Mouse (Mus musculus) MEL-GATA-1-ER (cell line): ENCODE data around the gene Golm1.
"Not testable (repeated sequence)": the region's sequence is repeated elsewhere in the genome, so short reads cannot be mapped to it uniquely, and the experiment has no call there.

Experiments used
- DNase-seq: peaks from one replicate; pipeline ENCODE4 v3.0.0-alpha.2; 2012; ENCODE audit warnings: low read depth; ENCODE audit errors: extremely low read depth

Gene Golm1

DNA sequence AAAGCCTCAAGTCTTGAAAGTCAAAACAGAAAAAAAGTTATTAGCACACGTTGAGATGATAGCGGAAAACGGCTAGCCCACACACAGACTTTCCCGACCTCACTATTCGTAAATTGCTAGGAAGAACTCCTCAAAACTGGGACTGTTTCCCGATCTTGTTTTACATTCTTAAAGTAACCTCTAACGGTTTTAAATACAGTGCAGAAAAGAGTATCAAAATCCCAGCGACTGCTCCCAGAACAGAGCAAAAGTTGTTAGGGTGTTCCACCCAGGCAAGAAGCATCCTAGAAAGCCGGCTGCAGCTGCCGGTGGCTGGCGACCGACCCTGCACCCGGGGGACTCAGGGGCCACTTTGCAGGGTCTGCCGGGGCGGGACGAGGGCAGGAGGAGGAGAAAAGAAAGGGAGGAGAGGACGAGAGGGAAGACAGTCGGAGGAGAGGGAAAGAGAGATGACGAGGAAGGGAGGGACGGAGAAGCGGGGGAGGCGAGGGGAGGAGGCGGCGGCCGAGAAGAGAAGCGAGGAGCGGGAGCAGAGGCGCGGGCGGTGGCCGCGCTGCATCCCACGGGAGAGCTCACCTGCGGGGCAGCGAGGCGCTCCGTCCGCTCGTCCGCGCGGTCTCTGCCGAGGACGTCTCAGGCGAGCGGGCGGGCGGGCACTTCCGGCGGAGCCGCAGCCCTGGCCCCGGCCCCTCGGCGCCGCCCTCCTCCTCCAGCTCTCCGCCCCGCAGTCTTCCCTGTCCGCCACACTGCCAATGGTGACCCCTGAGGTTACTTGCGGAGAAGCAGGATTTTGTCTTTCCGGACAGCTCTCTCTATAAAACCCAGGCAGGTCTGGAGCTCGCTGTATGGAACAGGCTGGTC lies at the start of gene Golm1:
Gene Golm1 (minus strand): TSS at position 661 of the 861 bp plus-strand sequence.
- DNase-seq: no peak

DNA sequence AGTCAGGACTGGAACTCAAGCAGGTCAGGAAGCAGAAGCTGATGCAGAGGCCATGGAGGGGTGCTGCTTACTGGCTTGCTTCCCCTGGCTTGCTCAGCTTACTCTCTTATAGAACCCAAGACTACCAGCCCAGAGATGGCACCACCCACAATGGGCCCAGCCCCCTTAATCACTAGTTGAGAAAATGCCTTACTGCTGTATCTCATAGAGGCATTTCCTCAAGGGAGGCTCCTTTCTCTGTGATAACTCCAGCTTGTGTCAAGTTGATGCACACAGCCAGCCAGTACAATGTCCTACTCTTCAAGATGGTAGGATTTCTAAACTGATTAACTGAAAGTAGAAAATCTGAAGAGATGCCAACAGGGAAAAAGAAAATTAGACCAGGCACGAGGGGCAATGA lies 46.5 kb upstream of the Golm1 start:
- DNase-seq: not testable (repeated sequence)

DNA sequence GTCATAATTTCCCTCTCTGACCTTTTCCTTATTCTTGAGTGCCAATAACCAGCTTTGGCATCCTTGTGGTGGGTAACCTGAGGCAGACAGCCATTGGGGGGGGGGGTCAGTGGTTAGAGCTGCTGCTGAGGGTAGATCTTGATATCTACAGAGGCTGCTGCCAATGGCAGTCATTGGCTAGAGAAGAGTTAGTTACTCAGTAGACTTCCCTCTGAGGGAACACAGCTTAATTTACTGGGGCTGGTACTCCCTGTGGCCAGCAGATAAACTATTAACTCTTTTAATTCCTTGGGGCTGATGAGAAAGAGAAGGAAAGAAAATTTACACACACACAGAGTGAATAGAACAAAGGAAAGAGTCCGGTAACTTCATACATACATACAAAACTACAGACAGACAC lies 43.9 kb upstream of the Golm1 start:
- DNase-seq: no peak

DNA sequence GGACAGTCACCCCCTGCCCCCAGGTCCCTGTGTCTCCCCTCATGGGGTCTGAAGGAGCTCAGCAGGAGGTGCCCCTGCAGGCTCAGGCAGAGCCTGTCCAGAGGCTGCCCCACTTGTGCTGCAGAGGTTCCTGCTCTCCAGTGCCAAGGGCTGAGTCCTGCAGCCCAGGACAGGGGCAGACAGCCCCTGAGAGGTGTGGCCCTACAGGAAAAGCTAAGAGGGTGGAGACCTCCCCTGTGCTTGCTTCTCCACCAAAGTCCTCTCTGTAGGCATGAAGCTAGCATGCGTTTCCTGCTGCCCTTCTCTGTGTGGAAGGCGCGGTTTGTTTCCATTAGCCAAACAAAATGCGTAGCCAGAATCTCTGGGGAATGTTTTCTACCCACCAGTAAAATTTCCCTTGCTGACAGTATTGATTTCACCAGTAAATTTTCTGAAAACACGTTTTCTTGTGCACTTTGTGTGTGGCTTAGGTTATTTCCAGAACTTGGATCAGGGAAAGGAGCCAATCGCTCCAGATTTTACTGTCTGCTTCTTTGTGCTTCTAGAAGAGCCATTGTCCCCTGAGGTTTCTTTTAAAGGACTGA lies 43.3 kb upstream of the Golm1 start:
- DNase-seq: not testable (repeated sequence)

DNA sequence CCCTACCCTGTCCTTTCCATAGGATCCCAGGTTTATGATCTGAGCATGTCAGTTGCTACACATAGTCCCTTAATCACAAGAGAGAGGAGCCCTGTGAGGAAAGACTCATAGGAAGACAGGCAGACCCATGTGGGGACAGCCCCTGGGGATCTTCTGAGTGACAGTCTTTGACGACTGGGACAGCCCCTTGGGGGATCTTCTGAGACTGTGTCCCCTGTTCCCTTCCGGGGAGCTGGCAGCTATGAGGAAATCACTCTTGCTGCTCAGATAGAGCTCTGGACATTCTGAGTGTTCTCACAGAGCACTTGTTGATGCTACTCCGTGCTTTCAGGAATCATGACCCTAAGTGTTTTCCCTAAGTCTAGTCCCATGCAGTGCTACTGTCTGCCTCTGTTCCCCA lies 38.1 kb upstream of the Golm1 start:
- DNase-seq: no peak

DNA sequence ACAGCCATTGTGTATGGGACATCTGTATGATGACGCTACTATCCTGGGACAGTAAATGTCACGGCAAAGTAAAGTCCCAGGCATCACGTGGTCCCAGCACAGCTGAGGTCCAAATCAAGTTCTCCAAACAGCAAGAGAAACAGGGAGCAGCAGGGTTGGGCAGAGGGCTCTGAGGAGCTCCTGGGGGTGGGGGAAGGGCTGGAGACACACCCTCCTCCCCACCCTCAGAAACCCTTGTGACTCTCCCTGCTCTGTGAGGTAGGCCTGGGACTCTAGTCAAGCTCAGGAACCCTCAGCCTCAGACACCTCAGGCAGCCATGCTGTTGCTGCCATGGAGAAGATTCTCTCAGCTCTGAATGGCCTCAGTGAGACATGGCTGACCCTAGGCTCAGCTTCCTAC lies 36.4 kb upstream of the Golm1 start, which contains the start of gene Spata31d1b:
Gene Spata31d1b (plus strand): TSS at position 301 of the 400 bp plus-strand sequence.
- not testable (repeated sequence) for DNase-seq

DNA sequence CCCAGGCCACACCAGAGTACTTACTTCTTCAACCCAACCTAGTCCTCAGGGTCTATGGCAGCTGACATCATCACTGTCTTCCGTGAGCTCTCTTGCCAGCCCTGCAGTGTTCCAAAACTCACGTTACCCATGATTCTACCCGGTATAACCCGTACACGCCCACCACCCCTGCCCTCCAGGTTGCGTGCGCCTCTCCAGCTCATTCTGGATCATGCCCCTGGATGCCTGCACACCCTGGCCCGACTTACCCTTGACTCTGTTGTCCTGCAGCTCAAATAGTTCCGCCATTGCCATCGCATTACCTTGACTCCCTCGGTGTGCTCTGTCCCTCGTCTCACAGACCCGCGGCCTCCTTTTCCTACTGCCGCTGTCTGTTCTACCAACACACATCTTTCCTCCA lies 34.6 kb upstream of the Golm1 start, which contains the start of gene Spata31d1a:
Gene Spata31d1a (minus strand): TSS at position 101 of the 400 bp plus-strand sequence.
- DNase-seq: no peak

DNA sequence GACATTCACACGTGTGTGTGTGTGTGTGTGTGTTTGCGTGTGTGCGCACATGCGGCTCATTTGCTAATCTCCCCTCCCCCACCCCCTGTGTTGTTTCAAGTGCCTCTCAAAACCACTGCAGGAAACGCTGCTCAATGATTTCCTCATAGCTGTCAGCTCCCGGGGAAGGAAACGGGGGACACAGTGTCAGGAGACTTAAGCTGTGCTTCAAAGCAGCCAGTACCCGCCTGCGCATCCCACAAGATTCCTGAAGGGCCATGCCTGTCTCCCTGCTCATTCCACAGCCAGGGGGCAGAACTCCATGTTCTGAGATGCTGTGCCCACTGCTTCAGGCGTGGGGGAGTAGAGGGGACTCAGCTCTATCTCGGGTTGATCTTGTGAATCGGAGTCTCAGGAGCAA lies 29.0 kb upstream of the Golm1 start:
- no peak for DNase-seq

DNA sequence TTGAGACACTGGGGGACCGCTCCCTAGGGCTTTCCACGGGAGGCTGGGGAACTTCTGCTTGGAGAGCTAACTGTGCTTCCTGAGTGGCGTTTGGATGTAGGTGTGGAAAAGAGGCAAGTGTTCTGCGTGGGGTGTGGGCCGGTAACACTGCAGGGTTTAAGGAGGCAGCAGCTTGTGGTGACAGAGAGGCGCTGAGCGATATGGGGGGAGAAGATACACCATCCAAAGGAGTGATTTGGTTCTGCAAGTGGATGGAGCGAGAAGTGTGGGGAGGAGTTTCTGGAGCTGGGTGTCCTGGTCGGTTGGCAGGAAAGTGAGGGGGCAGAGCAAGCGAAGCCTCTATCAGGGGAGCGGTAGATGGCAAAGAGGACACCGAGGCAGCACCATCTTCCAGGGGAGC lies 27.9 kb upstream of the Golm1 start:
- no peak for DNase-seq

DNA sequence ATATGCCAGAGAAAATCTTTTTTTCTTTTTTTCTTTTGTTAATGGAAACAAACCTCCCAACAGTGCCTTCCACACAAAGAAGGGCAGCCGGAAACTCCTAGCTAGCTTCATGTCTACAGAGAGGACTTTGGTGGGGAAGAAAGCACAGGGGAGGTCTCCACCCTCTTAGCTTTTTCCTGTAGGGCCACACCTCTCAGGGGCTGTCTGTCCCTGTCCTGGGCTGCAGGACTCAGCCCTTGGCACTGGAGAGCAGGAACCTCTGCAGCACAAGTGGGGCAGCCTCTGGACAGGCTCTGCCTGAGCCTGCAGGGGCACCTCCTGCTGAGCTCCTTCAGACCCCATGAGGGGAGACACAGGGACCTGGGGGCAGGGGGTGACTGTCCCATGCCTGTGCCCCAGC lies 24.5 kb upstream of the Golm1 start:
- not testable (repeated sequence) for DNase-seq

DNA sequence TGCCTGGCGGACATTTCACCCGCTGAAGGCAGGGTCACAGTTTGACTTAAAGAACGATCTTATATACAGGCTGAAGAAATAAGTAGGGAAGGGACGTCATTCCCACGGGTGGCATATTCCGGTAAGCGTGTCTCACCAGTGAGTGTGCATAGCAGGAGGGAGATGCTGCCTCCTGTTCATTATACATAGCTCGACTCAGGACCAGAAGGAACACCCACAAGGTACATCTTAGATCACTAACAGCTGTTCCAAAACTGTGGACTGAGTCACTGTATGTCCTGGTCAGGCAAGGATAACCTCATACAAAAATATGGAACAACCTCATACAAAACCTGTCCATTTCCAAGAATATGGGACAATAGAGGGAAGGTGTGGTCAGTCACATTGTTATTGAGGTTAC lies 23.5 kb upstream of the Golm1 start:
- DNase-seq: no peak

DNA sequence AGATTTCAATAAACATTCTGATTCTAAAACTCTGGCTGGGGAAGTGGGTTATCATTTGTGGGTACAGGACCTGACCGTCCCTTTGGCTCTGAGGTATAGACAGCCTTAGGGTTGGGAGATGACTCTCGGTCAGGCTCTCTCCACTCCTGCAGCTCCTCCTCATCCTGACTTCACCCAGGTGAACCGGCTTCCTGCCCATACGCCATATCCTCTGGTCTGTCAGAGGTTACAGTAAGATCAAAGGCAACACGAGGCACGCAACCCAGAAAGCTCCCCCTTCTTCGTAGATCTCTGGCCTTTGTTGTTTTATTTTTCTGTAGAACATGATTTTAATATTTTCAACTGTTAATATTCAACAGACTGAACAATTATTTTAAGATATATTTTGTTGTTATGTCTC lies 20.2 kb upstream of the Golm1 start:
- no peak for DNase-seq

DNA sequence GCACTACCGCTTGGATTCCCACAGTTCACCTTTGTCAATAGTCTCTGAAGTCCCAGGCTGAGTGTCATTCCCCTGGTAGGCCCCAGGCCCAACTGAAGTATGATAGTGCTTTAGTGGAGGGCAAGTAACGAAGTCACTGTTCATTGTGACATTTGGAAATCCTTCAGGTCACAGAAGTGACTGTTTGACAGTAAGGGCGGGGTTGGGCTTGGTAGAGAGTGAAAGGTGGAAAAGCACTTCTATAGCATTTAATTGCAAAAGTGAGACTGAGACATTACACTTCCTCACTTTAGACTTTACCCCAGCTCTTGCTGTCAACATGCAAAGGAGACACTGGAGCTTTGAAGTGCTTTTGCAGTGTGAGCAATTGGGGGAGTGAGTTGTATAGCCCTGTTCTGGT lies 18.4 kb upstream of the Golm1 start, which contains the start of gene 4921517D22Rik:
Gene 4921517D22Rik (minus strand): TSS at position 101 of the 400 bp plus-strand sequence.
- no peak for DNase-seq

DNA sequence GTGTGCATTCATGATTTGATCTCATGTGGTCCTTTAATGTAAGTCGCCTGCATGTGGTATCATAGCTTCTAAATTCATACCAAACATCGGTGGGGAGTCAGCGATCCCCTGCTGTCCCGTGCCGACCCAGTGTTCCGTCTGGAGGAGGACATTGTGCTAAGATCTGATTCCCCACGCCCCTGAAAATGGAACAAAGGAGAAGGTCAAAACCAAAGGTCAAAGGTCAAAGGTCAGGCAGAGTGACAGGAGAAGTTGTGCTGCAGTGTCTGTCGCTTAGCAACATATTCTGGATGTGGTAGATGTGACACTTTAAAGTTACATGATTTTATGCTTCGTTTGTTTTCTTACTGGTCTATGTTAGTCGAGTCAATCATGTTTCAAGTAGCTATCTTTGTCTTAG lies 15.9 kb upstream of the Golm1 start:
- no peak for DNase-seq

DNA sequence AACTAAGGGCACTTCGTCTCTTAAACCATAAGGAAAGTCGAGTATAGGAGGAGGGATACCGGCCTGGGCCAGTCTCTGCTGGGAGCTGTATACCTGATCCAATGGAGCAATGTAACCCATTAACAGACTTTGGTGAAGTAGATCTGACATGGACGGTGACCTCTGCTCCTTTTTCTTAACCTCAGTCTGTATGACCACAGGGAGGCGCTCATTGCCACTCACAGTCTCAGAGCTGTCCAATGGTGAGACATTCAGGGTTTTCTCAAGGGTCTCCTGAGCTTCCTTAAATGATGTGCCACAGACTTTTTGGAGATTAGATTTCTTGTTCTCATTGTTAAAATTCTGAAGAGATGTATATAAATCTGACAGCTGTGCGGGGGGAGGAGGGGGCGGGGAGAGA lies 15.0 kb upstream of the Golm1 start:
- DNase-seq: no peak

DNA sequence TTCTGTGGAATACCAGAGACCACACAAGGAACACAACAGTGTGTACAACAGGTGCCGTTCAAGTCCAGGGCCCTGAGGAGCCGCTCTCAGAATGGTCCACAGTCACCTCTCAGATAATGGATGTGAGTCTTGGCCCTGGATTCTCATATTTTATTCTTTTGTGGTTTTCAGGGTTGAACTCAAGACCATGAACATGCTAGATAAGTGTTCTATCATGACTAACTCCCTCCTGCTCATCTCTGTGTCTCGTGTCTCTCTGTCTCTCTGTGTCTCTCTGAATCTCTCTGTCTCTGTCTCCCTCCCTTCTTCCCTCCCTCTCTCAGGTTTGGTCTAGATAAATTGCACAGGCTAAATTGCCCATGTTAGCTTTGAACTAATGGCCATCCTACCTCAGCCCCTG lies 14.2 kb upstream of the Golm1 start:
- no peak for DNase-seq

DNA sequence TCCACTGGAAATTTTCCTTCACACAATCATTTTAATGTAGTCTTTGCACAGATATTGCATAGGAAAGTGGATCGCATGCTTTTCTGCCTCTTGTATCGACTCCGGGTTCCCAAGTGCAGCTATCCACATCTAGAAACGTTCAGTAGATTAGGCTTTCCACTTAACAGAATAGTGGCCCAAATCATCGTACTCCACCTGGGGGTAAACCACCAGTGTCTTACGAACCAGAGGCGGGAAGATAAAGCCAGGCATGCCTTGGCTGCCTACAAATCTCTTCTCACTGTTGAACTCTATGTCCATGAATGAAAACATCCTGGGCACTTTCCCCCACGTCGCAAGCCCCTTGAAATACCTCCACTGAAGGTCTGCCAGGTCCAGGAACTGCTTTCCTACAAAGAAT lies 13.7 kb upstream of the Golm1 start:
- DNase-seq: no peak

DNA sequence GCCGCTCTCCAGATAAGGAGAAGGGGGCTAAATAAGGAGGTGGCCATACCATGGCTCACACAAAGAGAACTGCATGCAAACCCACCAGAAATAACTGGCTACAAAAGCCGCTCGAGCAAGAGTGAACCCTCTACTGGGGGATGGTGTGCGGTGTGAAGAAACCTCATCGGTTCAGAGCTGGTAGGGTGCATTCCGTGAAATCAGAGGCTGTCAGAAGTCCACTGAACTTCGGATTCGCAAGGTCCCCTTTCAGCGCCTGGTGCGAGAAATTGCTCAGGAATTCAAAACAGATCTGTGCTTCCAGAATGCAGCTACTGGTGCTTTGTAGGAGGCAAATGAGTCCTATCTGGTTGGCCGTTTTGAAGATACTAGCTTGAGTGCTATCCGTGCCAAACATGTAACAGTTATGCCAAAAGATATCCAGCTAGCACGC lies 12.7 kb upstream of the Golm1 start:
- no peak for DNase-seq

DNA sequence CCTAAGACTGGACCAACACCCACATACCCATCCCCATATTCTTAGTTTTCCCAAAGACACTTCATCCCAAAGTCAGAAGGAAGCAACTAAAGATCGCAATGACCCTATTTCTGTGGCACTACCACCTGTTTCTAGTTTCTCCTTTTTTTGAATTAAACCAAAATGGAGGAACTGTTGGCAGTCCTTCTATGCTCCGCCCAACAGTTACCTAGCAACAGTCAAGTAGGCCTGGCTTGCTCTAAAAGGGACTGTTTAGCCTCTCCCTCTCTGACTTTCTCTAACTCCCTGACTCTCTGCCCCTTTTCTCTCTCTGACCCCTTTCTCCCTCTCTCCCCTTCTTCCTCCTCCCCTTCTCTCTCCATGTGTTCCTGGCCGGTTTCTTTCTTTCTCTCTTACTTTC lies 9.6 kb upstream of the Golm1 start:
- no peak for DNase-seq

DNA sequence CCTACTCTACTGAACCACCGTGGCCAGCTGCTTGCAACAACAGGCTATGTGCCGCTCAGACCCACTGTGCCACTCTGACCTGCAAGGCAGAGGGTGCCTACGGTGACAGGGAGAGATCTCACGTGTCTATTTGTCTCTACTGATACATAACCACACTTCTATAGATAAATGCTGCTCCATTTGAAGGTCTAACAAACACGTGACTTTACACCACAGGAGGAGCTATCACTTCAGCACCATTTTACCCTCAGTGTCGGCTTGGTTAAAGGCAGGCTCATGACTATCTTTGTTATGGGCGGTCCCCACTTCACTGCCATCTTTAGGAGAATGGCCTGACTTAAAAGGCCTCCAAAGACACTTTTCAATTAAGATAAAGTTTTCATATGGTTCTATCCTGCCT lies 7.0 kb upstream of the Golm1 start:
- DNase-seq: peak; percentile 70

DNA sequence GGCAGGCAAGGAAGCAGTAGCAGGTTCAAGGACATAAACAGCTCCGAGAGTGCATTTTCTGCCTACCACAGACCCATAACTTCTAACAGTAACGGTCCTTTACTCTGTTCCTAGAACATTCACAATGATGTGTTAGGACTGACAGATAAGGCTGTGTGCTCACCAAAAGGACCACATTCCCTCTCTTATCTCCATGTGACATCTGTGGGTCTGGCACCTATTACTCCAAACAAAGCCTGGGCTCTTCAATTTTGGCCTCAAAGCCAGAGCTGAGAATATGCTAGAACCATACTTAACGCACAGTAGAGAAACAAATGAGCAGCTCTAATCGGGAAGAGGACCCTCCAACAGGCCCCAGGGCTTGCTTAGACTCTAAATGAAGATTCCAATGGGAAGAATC lies 4.3 kb upstream of the Golm1 start:
- DNase-seq: no peak

DNA sequence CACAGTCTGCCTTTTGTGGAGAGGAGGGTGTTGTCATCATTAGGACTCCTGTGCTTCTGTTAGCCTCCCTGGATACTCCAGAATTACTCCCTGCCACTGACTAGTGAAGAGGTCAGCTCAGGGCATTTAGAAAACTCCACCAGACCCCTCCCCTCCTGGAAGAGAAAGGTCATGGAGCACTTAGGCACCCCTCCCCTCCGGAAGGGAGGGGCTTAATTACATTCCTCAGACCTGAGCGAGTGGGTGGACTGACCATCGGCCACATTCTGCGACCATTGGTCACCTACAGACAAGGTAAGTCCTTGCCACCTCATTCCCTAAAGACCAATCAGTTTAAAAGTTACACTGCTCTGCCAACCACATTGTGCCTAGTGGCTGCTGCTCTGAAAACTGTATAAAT lies 3.7 kb upstream of the Golm1 start:
- no peak for DNase-seq
